Mouse (Mus musculus) E14TG2a.4 (cell line): ENCODE measurements around the gene Gpc6.

Experiments
- CTCF ChIP-seq: conservative IDR thresholded peaks from 2 replicates; pipeline ENCODE4 v1.5.1; 2014; ENCODE audit warnings: low read length
- NANOG ChIP-seq: IDR thresholded peaks from 2 replicates; pipeline ENCODE4 v1.6.1; 2014; ENCODE audit warnings: borderline replicate concordance, low read length, mixed read lengths
- POU5F1 ChIP-seq: IDR thresholded peaks from 2 replicates; pipeline ENCODE4 v1.6.1; 2014; ENCODE audit warnings: low read length, borderline replicate concordance

DNA sequence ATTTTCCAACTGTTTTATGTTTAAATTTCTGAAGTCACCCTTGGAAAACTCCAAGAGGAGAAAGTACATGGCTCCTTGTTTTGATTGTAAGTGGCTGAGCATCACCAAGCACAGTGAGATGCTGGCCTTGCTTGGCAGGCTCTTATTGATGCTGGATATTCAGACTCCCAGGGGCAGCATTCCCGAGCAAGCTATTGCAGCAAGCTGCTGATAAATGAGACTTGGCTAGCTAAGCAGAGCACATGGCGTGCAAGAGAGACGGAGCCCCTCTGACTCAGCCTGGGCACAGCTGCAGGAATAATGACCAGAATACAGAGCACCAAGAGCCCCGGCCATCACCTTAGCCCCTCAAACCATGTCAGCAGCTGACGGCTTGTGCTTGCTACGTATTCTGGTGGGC, 1036.2 kb downstream of the Gpc6 start:
- TF ChIP-seq CTCF, result no peak
- TF ChIP-seq POU5F1, result no peak
- no peak for TF ChIP-seq NANOG
